Mouse (Mus musculus) megakaryocyte, embryonic 14.5 days (primary cell): ENCODE data around the gene Pdzrn3. TPM values are rescaled to one million over a fixed set of nuclear protein-coding genes. Genes with fewer than 3 reads are reported as not detected.

Experiments used
- H3K27me3 ChIP-seq: replicated peaks from 2 replicates; pipeline ENCODE3; 2012; ENCODE audit warnings: inconsistent platforms
- H3K36me3 ChIP-seq: replicated peaks from 2 replicates; pipeline ENCODE3; 2012; ENCODE audit warnings: low read length, inconsistent platforms, mixed read lengths
- H3K4me1 ChIP-seq: 2 replicates; pipeline ENCODE4 v1.6.1; 2012; ENCODE audit warnings: inconsistent platforms
- H3K4me3 ChIP-seq: replicated peaks from 2 replicates; pipeline ENCODE3; 2012; ENCODE audit warnings: moderate library complexity, mild to moderate bottlenecking, inconsistent platforms
- H3K9me3 ChIP-seq: 2 replicates; pipeline ENCODE4 v1.6.1; 2012; ENCODE audit warnings: inconsistent platforms
- FLI1 ChIP-seq: IDR thresholded peaks from 2 replicates; pipeline ENCODE4 v1.6.1; 2012; ENCODE audit warnings: low read length, inconsistent platforms, mixed read lengths
- GATA1 ChIP-seq: IDR thresholded peaks from 3 replicates; pipeline ENCODE4 v1.6.1; 2012; ENCODE audit warnings: mixed read lengths, low read length, inconsistent platforms, borderline replicate concordance
- polyA plus RNA-seq: library from polyadenylated mRNA; stranded (reverse); fragments of >175 nt; gene quantifications from 2 replicates; pipeline ENCODE4 v1.2.3, GENCODE M21; 2012; ENCODE audit warnings: low replicate concordance; ENCODE audit not compliant: insufficient read depth

Gene Pdzrn3
- polyA plus RNA-seq, 1 experiment: not detected

GRCm38 (mm10) chr6:101195891-101196290, 181.8 kb downstream of the Pdzrn3 start:
- no peaks in the 10 kb centered on the region for H3K36me3 ChIP-seq
- no peaks in the 10 kb centered on the region for H3K9me3 ChIP-seq
- TF ChIP-seq FLI1: no peak
- no peak for TF ChIP-seq GATA1
- peaks cover 11% of the 10 kb centered on the region for H3K27me3 ChIP-seq
- no peaks in the 10 kb centered on the region for H3K4me1 ChIP-seq
- no peak overlapping the region for H3K4me3 ChIP-seq

- no peak overlapping the region for H3K4me3 ChIP-seq
- H3K9me3 ChIP-seq: peaks cover 7% of the 10 kb centered on the region; the same call in 1 of the 2 replicates
- H3K27me3 ChIP-seq: peaks cover 11% of the 10 kb centered on the region
- TF ChIP-seq FLI1 (no peak), GATA1 (no peak)
- H3K4me1 ChIP-seq: no peaks in the 10 kb centered on the region
- no peaks in the 10 kb centered on the region for H3K36me3 ChIP-seq
Measured at GRCm38 (mm10) chr6:101194386-101194925, 183.2 kb downstream of the Pdzrn3 start.

- TF ChIP-seq FLI1 (no peak), GATA1 (no peak)
- H3K4me3 ChIP-seq: no peak overlapping the region
- no peaks in the 10 kb centered on the region for H3K36me3 ChIP-seq
- peaks cover 7% of the 10 kb centered on the region; the same call in 1 of the 2 replicates for H3K9me3 ChIP-seq
- H3K4me1 ChIP-seq: no peaks in the 10 kb centered on the region
- H3K27me3 ChIP-seq: no peaks in the 10 kb centered on the region
Measured at GRCm38 (mm10) chr6:101191576-101191975, 186.1 kb downstream of the Pdzrn3 start.

- H3K9me3 ChIP-seq: peaks cover 17% of the 10 kb centered on the region
- TF ChIP-seq FLI1 (no peak), GATA1 (no peak)
- no peak overlapping the region for H3K4me3 ChIP-seq
- H3K27me3 ChIP-seq: no peaks in the 10 kb centered on the region
- no peaks in the 10 kb centered on the region for H3K4me1 ChIP-seq
- H3K36me3 ChIP-seq: no peaks in the 10 kb centered on the region
Measured at GRCm38 (mm10) chr6:101187322-101187721, 190.4 kb downstream of the Pdzrn3 start.

GRCm38 (mm10) chr6:101186887-101187286, 190.8 kb downstream of the Pdzrn3 start:
- H3K4me1 ChIP-seq: no peaks in the 10 kb centered on the region
- TF ChIP-seq FLI1 (no peak), GATA1 (no peak)
- peaks cover 17% of the 10 kb centered on the region for H3K9me3 ChIP-seq
- H3K36me3 ChIP-seq: no peaks in the 10 kb centered on the region
- no peaks in the 10 kb centered on the region for H3K27me3 ChIP-seq
- H3K4me3 ChIP-seq: no peak overlapping the region

- no peaks in the 10 kb centered on the region for H3K36me3 ChIP-seq
- TF ChIP-seq FLI1 (no peak), GATA1 (no peak)
- no peaks in the 10 kb centered on the region for H3K4me1 ChIP-seq
- no peak overlapping the region for H3K4me3 ChIP-seq
- H3K27me3 ChIP-seq: no peaks in the 10 kb centered on the region
- peaks cover 14% of the 10 kb centered on the region for H3K9me3 ChIP-seq
Measured at GRCm38 (mm10) chr6:101184103-101184785, 193.5 kb downstream of the Pdzrn3 start.

GRCm38 (mm10) chr6:101170699-101171098, 207.0 kb downstream of the Pdzrn3 start:
- Histone ChIP-seq H3K4me3 (no peak overlapping the region), H3K9me3 (peaks cover 35% of the 10 kb centered on the region), H3K4me1 (no peaks in the 10 kb centered on the region), H3K36me3 (no peaks in the 10 kb centered on the region), H3K27me3 (no peaks in the 10 kb centered on the region)
- TF ChIP-seq GATA1: no peak
- no peak for TF ChIP-seq FLI1

GRCm38 (mm10) chr6:101153511-101153921, 224.2 kb downstream of the Pdzrn3 start:
- Histone ChIP-seq H3K9me3 (peaks cover 56% of the 10 kb centered on the region), H3K4me3 (no peak overlapping the region), H3K4me1 (no peaks in the 10 kb centered on the region), H3K36me3 (no peaks in the 10 kb centered on the region), H3K27me3 (no peaks in the 10 kb centered on the region)
- TF ChIP-seq GATA1 (no peak), FLI1 (no peak)

- TF ChIP-seq GATA1: no peak
- TF ChIP-seq FLI1: no peak
Measured at GRCm38 (mm10) chr6:101135368-101135767, 242.3 kb downstream of the Pdzrn3 start.

GRCm38 (mm10) chr6:101125396-101125795, 252.3 kb downstream of the Pdzrn3 start:
- H3K27me3 ChIP-seq: no peaks in the 10 kb centered on the region
- H3K4me1 ChIP-seq: no peaks in the 10 kb centered on the region
- peaks cover 11% of the 10 kb centered on the region; the same call in 1 of the 2 replicates for H3K9me3 ChIP-seq
- H3K36me3 ChIP-seq: no peaks in the 10 kb centered on the region
- H3K4me3 ChIP-seq: no peak overlapping the region
- TF ChIP-seq FLI1 (no peak), GATA1 (no peak)

More at GRCm38 (mm10) chr6:101135368-101135767, 242.3 kb downstream of the Pdzrn3 start:
- H3K9me3 ChIP-seq: peaks cover 16% of the 10 kb centered on the region
- H3K36me3 ChIP-seq: no peaks in the 10 kb centered on the region
- no peaks in the 10 kb centered on the region for H3K4me1 ChIP-seq
- H3K27me3 ChIP-seq: no peaks in the 10 kb centered on the region
- no peak overlapping the region for H3K4me3 ChIP-seq

GRCm38 (mm10) chr6:101108951-101109350, 268.7 kb downstream of the Pdzrn3 start:
- Histone ChIP-seq H3K36me3 (no peaks in the 10 kb centered on the region), H3K4me3 (no peak overlapping the region), H3K27me3 (no peaks in the 10 kb centered on the region), H3K4me1 (no peaks in the 10 kb centered on the region), H3K9me3 (no peaks in the 10 kb centered on the region; the same call in 1 of the 2 replicates)
- TF ChIP-seq FLI1 (no peak), GATA1 (no peak)
